ENCODE assay signal across 17 mouse cellular contexts in the genomic region with DNA sequence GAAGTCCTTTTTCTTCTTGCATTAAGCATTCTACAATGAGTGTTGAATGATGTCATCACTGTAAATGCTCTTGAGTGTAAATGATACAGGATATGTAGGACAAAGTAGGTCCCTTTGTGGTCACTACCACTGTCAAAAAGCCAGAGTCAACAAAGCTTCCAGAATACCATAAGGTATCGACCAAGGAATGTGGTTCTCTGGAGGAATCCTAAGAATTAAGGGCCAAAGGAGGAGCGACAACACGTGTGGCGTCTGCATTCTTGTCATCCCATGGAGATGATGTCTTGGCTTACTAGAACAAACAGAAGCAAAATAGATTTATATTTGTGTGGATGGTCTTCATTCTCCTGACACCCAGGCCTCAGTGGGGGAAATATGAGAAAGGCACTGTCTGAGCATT.
"Had no signal": no experiment of that assay in that cellular context is flagged by ENCODE, and none has a peak within 500 bp of the region (broad histone marks: within the 10 kb centered on the region; RNA-seq: fewer than 3 reads in every experiment).

No protein-coding gene starts in this region.

- DNase-seq: kidney, adult 2 months; kidney, postnatal 25 days; layer of hippocampus, adult 9-11 months; liver; liver, embryonic 13.5 days; lung, adult 2 months; lung, postnatal 14 days; lung, postnatal 4 days; retina, postnatal 1 day; thymus, adult 18-20 months; thymus, postnatal 14 days; thymus, postnatal 4 days had no signal

- H3K27me3 ChIP-seq: liver, embryonic 13.5 days; midbrain, embryonic 12.5 days; midbrain, embryonic 15.5 days; neural tube, embryonic 13.5 days had no signal

- ATAC-seq: midbrain, embryonic 15.5 days had no signal

- H3K4me3 ChIP-seq: layer of hippocampus, adult 2 months; liver, embryonic 13.5 days; midbrain, embryonic 12.5 days; midbrain, embryonic 15.5 days; neural tube, embryonic 13.5 days had no signal

- H3K9ac ChIP-seq: liver, embryonic 13.5 days; midbrain, embryonic 12.5 days; midbrain, embryonic 15.5 days; neural tube, embryonic 13.5 days had no signal

- H3K4me1 ChIP-seq: liver, embryonic 13.5 days; midbrain, embryonic 12.5 days; midbrain, embryonic 15.5 days; neural tube, embryonic 13.5 days had no signal

- H3K9me3 ChIP-seq: liver, embryonic 13.5 days; midbrain, embryonic 12.5 days; midbrain, embryonic 15.5 days; neural tube, embryonic 13.5 days had no signal

- H3K27ac ChIP-seq: kidney, postnatal 0 days; layer of hippocampus, adult 2 months; liver, embryonic 13.5 days; midbrain, embryonic 12.5 days; midbrain, embryonic 15.5 days; neural tube, embryonic 13.5 days had no signal

- H3K36me3 ChIP-seq: liver, embryonic 13.5 days; midbrain, embryonic 12.5 days; midbrain, embryonic 15.5 days; neural tube, embryonic 13.5 days had no signal

- H3K4me2 ChIP-seq: liver, embryonic 13.5 days; midbrain, embryonic 12.5 days; midbrain, embryonic 15.5 days; neural tube, embryonic 13.5 days had no signal
